In genomic region chr9:43230886-43231285, GRCm38 (mm10) we compare ENCODE assay signal across 10 mouse cellular contexts. TPM values are rescaled to one million over a fixed set of nuclear protein-coding genes. Genes with fewer than 3 reads are reported as not detected.
A peak's percentile ranks its signal among the peaks of the same experiment; 100 is the strongest.
DNase-seq lines count a peak whose midpoint lies in the region; ATAC-seq lines count a peak whose summit lies in the region.
"Had no signal": no experiment of that assay in that cellular context is flagged by ENCODE, and none has a peak within 500 bp of the region (broad histone marks: within the 10 kb centered on the region; RNA-seq: fewer than 3 reads in every experiment).

No protein-coding gene starts in this region.

- no peaks in the 10 kb centered on the region for H3K9me3 ChIP-seq in embryonic facial prominence, embryonic 14.5 days (ENCODE audit: control insufficient read depth, low read length)
- H3K9me3 ChIP-seq in limb, embryonic 15.5 days, result no peaks in the 10 kb centered on the region

- H3K4me2 ChIP-seq in embryonic facial prominence, embryonic 14.5 days (ENCODE audit: low read depth, low read length), result no peak overlapping the region
- no peak overlapping the region for H3K4me2 ChIP-seq in limb, embryonic 15.5 days

- peaks cover 26% of the 10 kb centered on the region for H3K4me1 ChIP-seq in embryonic facial prominence, embryonic 14.5 days (ENCODE audit: control insufficient read depth, insufficient read depth, low read length)
- peaks cover 75% of the 10 kb centered on the region for H3K4me1 ChIP-seq in limb, embryonic 15.5 days

- ATAC-seq in embryonic facial prominence, embryonic 14.5 days (ENCODE audit: low read depth), result no peak
- ATAC-seq in limb, embryonic 15.5 days (ENCODE audit: insufficient number of reproducible peaks, low FRiP score, low TSS enrichment, low read depth), result no peak

- DNase-seq in heart, adult 11 months, result peak; percentile 98
- DNase-seq in heart, postnatal 25 days (ENCODE audit: low spot score), result no peak
- peak; percentile 35 for DNase-seq in embryonic facial prominence, embryonic 14.5 days (ENCODE audit: low spot score)
- DNase-seq in heart, postnatal 10 days, result peak; percentile 58 to 64
- DNase-seq in cerebellum, adult 9-10 months, result no peak
- DNase-seq in spleen, adult 12 weeks (ENCODE audit: low spot score), result no peak
- DNase-seq in left cerebral cortex, postnatal 36 days (ENCODE audit: low spot score in 2 of 2), result no peak
- DNase-seq: cerebellum, postnatal 25 days had no signal

- H3K27me3 ChIP-seq in embryonic facial prominence, embryonic 14.5 days (replicated peaks; ENCODE audit: control insufficient read depth, insufficient read depth, low read length), result no peaks in the 10 kb centered on the region
- no peaks in the 10 kb centered on the region for H3K27me3 ChIP-seq in limb, embryonic 15.5 days

- 37% methylated on average over 4 of the region's 4 CpGs for WGBS in embryonic facial prominence, embryonic 14.5 days
- WGBS in limb, embryonic 15.5 days, result 45% methylated on average over 4 of the region's 4 CpGs

- intact Hi-C loops in heart, postnatal 25 days (cut with DNase I), result no loop called here
- intact Hi-C loops in heart, postnatal 10 days (cut with DNase I), result no loop called here
- intact Hi-C loops in left cerebral cortex, postnatal 36 days (cut with DNase I), result no loop called here

- 0 out of 2 replicates have a peak overlapping the region, but pooled peaks have one; percentile 21 for H3K9ac ChIP-seq in embryonic facial prominence, embryonic 14.5 days (ENCODE audit: low read depth, low read length)
- H3K9ac ChIP-seq in limb, embryonic 15.5 days, result no peak overlapping the region

- H3K27ac ChIP-seq in embryonic facial prominence, embryonic 14.5 days (replicated peaks; ENCODE audit: low read depth, low read length), result peak overlapping the region; percentile 63; the same call in 1 of the 2 replicates
- H3K27ac ChIP-seq in limb, embryonic 15.5 days, result peak overlapping the region; percentile 75

- peaks cover 39% of the 10 kb centered on the region; the same call in 1 of the 2 replicates for H3K36me3 ChIP-seq in embryonic facial prominence, embryonic 14.5 days (ENCODE audit: control insufficient read depth, insufficient read depth, low read length)
- peaks cover 35% of the 10 kb centered on the region; the same call in 1 of the 2 replicates for H3K36me3 ChIP-seq in limb, embryonic 15.5 days

- no peak overlapping the region for H3K4me3 ChIP-seq in embryonic facial prominence, embryonic 14.5 days (ENCODE audit: low read depth, low read length)
- H3K4me3 ChIP-seq in limb, embryonic 15.5 days, result no peak overlapping the region

RNA-seq across cellular contexts. Expression of gene Oaf, which starts 8.8 kb away (rescaled TPM):
- total RNA-seq in heart, postnatal 25 days (2021), result 10 to 100 TPM in 1 of 2 experiments, 1 to 10 TPM in 1; 9.4 to 14.8 TPM
- polyA plus RNA-seq in embryonic facial prominence, embryonic 14.5 days (2014; fragmentation: Nextera tagmentation; extraction: Ambion mirVana), result 118 and 123 TPM in 2 replicates
- 10 to 100 TPM; 24.3 to 28.6 TPM for total RNA-seq in heart, postnatal 10 days (2021)
- polyA plus RNA-seq in limb, embryonic 15.5 days (2015; fragmentation: Nextera tagmentation; extraction: Ambion mirVana), result 78.4 and 102 TPM in 2 replicates
- total RNA-seq in left cerebral cortex, postnatal 36 days (2021), result 10 to 100 TPM; 15.0 to 17.4 TPM

RNA-seq across cellular contexts. Expression of gene Pou2f3, which starts 20.7 kb away (rescaled TPM):
- under 1 TPM in 1 of 2 experiments, not detected in 1; 0.11 TPM for total RNA-seq in heart, postnatal 25 days (2021)
- polyA plus RNA-seq in embryonic facial prominence, embryonic 14.5 days (2014; fragmentation: Nextera tagmentation; extraction: Ambion mirVana), result 3.8 and 4.5 TPM in 2 replicates
- under 1 TPM; 0.20 to 0.26 TPM for total RNA-seq in heart, postnatal 10 days (2021)
- polyA plus RNA-seq in limb, embryonic 15.5 days (2015; fragmentation: Nextera tagmentation; extraction: Ambion mirVana), result 10.2 and 11.8 TPM in 2 replicates
- total RNA-seq in left cerebral cortex, postnatal 36 days (2021), result under 1 TPM in 1 of 2 experiments, not detected in 1; 0.29 TPM
- total RNA-seq: gastrocnemius, adult 8-10 months had no signal

Comparison
In these comparisons a context has a peak if more than half of its experiments do, and no peak if none do; other contexts are left out.
1. DNase-seq: peak in heart, adult 11 months (single experiment), embryonic facial prominence, embryonic 14.5 days (single experiment) and heart, postnatal 10 days (2 of 2); none in heart, postnatal 25 days (single experiment), cerebellum, adult 9-10 months (single experiment), spleen, adult 12 weeks (single experiment) and left cerebral cortex, postnatal 36 days (0 of 2).